Mouse (Mus musculus) myocyte (in vitro differentiated cells): ENCODE results near the gene Plxnc1.

Source experiments
- MAX ChIP-seq: IDR thresholded peaks from one replicate; pipeline ENCODE4 v1.6.1; 2011; ENCODE audit warnings: low read depth, mild to moderate bottlenecking, control low read depth
- MYOD1 ChIP-seq, 3 experiments: IDR thresholded peaks; one replicate each; pipeline ENCODE4 v1.6.1; 2011; ENCODE audit warnings: control low read depth in 2 of 3, low read depth in 2 of 3, mild to moderate bottlenecking in 2 of 3, moderate library complexity in 1 of 3; ENCODE audit not compliant: insufficient read length in 2 of 3, control insufficient read depth in 1 of 3
- POLR2A ChIP-seq: IDR thresholded peaks from one replicate; pipeline ENCODE4 v1.6.1; 2011; ENCODE audit warnings: low read depth, mild to moderate bottlenecking, control low read depth, moderate library complexity; ENCODE audit not compliant: insufficient read length
- POLR2AphosphoS2 ChIP-seq: IDR thresholded peaks from one replicate; pipeline ENCODE4 v1.6.1; 2011; ENCODE audit warnings: low read depth, control low read depth; ENCODE audit not compliant: insufficient read length
- TCF12 ChIP-seq: IDR thresholded peaks from one replicate; pipeline ENCODE4 v1.6.1; 2011; ENCODE audit warnings: mild to moderate bottlenecking, control low read depth; ENCODE audit not compliant: poor library complexity, insufficient read depth, severe bottlenecking
- USF1 ChIP-seq: IDR thresholded peaks from one replicate; pipeline ENCODE4 v1.6.1; 2011; ENCODE audit warnings: low read depth, mild to moderate bottlenecking, control low read depth, moderate library complexity

GRCm38 (mm10) chr10:94818127-94818526, 126.5 kb downstream of the Plxnc1 start:
- TF ChIP-seq MAX = no peak
- no peak for TF ChIP-seq TCF12
- TF ChIP-seq POLR2A = no peak
- TF ChIP-seq POLR2AphosphoS2 = no peak
- peak in 1 of 3 experiments; percentile 49 for TF ChIP-seq MYOD1 (IDR thresholded peaks at IDR 0.05; ENCODE audit: control insufficient read depth in 1 of 3, insufficient read length in 2 of 3, low read depth in 2 of 3)
- no peak for TF ChIP-seq USF1
